Mouse (Mus musculus): ENCODE measurements around the gene Mre11a. TPM values are rescaled to one million over a fixed set of nuclear protein-coding genes. Genes with fewer than 3 reads are reported as not detected.

The Mre11a gene
- polyA plus RNA-seq, 1 experiment, result 13.8 TPM

GRCm38 (mm10) chr9:14778341-14778740 is 6.1 kb upstream of the Mre11a start:
- 89% methylated on average over 13 of the region's 13 CpGs for WGBS
- Histone ChIP-seq H3K4me1 (ENCODE audit: control insufficient read depth, insufficient read depth, low read length) (no peaks in the 10 kb centered on the region), H3K27ac (ENCODE audit: control insufficient read depth, insufficient read depth, low read depth, low read length, poor library complexity) (no peak overlapping the region), H3K4me3 (replicated peaks; ENCODE audit: control insufficient read depth, low read depth, low read length) (no peak overlapping the region)
- TF ChIP-seq POLR2A (IDR thresholded peaks at IDR 0.05; ENCODE audit: borderline replicate concordance, control insufficient read depth, low read depth, low read length), result no peak
- no peak for TF ChIP-seq CTCF (IDR thresholded peaks at IDR 0.05; ENCODE audit: control insufficient read depth, insufficient read depth, low read length)

- Histone ChIP-seq H3K4me3 (replicated peaks; ENCODE audit: control insufficient read depth, low read depth, low read length) (no peak overlapping the region), H3K27ac (ENCODE audit: control insufficient read depth, insufficient read depth, low read depth, low read length, poor library complexity) (no peak overlapping the region), H3K4me1 (ENCODE audit: control insufficient read depth, insufficient read depth, low read length) (no peaks in the 10 kb centered on the region)
- WGBS, result 91% methylated on average over 6 of the region's 6 CpGs
- no peak for TF ChIP-seq POLR2A (IDR thresholded peaks at IDR 0.05; ENCODE audit: borderline replicate concordance, control insufficient read depth, low read depth, low read length)
- no peak for TF ChIP-seq CTCF (IDR thresholded peaks at IDR 0.05; ENCODE audit: control insufficient read depth, insufficient read depth, low read length)
Observed at GRCm38 (mm10) chr9:14787356-14787755, 2.9 kb downstream of the Mre11a start.

GRCm38 (mm10) chr9:14805714-14806113 is 21.3 kb downstream of the Mre11a start:
- WGBS, result 55% methylated on average over 2 of the region's 2 CpGs
- Histone ChIP-seq H3K27ac (ENCODE audit: control insufficient read depth, insufficient read depth, low read depth, low read length, poor library complexity) (no peak overlapping the region), H3K4me3 (replicated peaks; ENCODE audit: control insufficient read depth, low read depth, low read length) (no peak overlapping the region), H3K4me1 (ENCODE audit: control insufficient read depth, insufficient read depth, low read length) (no peaks in the 10 kb centered on the region)
- no peak for TF ChIP-seq POLR2A (IDR thresholded peaks at IDR 0.05; ENCODE audit: borderline replicate concordance, control insufficient read depth, low read depth, low read length)

- H3K4me3 ChIP-seq (replicated peaks; ENCODE audit: control insufficient read depth, low read depth, low read length), result no peak overlapping the region
- H3K27ac ChIP-seq (ENCODE audit: control insufficient read depth, insufficient read depth, low read depth, low read length, poor library complexity), result no peak overlapping the region
- 91% methylated on average over 1 of the region's 1 CpGs for WGBS
- no peaks in the 10 kb centered on the region for H3K4me1 ChIP-seq (ENCODE audit: control insufficient read depth, insufficient read depth, low read length)
- TF ChIP-seq POLR2A (IDR thresholded peaks at IDR 0.05; ENCODE audit: borderline replicate concordance, control insufficient read depth, low read depth, low read length) (no peak), CTCF (IDR thresholded peaks at IDR 0.05; ENCODE audit: control insufficient read depth, insufficient read depth, low read length) (no peak)
Observed at GRCm38 (mm10) chr9:14806786-14807185, 22.3 kb downstream of the Mre11a start.

- 92% methylated on average over 5 of the region's 5 CpGs for whole genome bisulfite sequencing
- Histone ChIP-seq H3K27ac (ENCODE audit: control insufficient read depth, insufficient read depth, low read depth, low read length, poor library complexity) (no peak overlapping the region), H3K4me3 (replicated peaks; ENCODE audit: control insufficient read depth, low read depth, low read length) (no peak overlapping the region), H3K4me1 (ENCODE audit: control insufficient read depth, insufficient read depth, low read length) (no peaks in the 10 kb centered on the region)
- TF ChIP-seq POLR2A (IDR thresholded peaks at IDR 0.05; ENCODE audit: borderline replicate concordance, control insufficient read depth, low read depth, low read length) (no peak), CTCF (IDR thresholded peaks at IDR 0.05; ENCODE audit: control insufficient read depth, insufficient read depth, low read length) (no peak)
Observed at GRCm38 (mm10) chr9:14810111-14810510, 25.7 kb downstream of the Mre11a start.

GRCm38 (mm10) chr9:14821396-14821795 is 36.9 kb downstream of the Mre11a start:
- TF ChIP-seq POLR2A (IDR thresholded peaks at IDR 0.05; ENCODE audit: borderline replicate concordance, control insufficient read depth, low read depth, low read length) (no peak), CTCF (IDR thresholded peaks at IDR 0.05; ENCODE audit: control insufficient read depth, insufficient read depth, low read length) (no peak)
- Histone ChIP-seq H3K27ac (ENCODE audit: control insufficient read depth, insufficient read depth, low read depth, low read length, poor library complexity) (no peak overlapping the region), H3K4me3 (replicated peaks; ENCODE audit: control insufficient read depth, low read depth, low read length) (no peak overlapping the region), H3K4me1 (ENCODE audit: control insufficient read depth, insufficient read depth, low read length) (no peaks in the 10 kb centered on the region)

GRCm38 (mm10) chr9:14824840-14825239 is 40.4 kb downstream of the Mre11a start:
- H3K27ac ChIP-seq (ENCODE audit: control insufficient read depth, insufficient read depth, low read depth, low read length, poor library complexity), result no peak overlapping the region
- no peaks in the 10 kb centered on the region for H3K4me1 ChIP-seq (ENCODE audit: control insufficient read depth, insufficient read depth, low read length)
- H3K4me3 ChIP-seq (replicated peaks; ENCODE audit: control insufficient read depth, low read depth, low read length), result no peak overlapping the region
- 89% methylated on average over 5 of the region's 5 CpGs for WGBS
- no peak for TF ChIP-seq POLR2A (IDR thresholded peaks at IDR 0.05; ENCODE audit: borderline replicate concordance, control insufficient read depth, low read depth, low read length)

- H3K27ac ChIP-seq (ENCODE audit: control insufficient read depth, insufficient read depth, low read depth, low read length, poor library complexity), result no peak overlapping the region
- no peaks in the 10 kb centered on the region for H3K4me1 ChIP-seq (ENCODE audit: control insufficient read depth, insufficient read depth, low read length)
- TF ChIP-seq POLR2A (IDR thresholded peaks at IDR 0.05; ENCODE audit: borderline replicate concordance, control insufficient read depth, low read depth, low read length) (no peak), CTCF (IDR thresholded peaks at IDR 0.05; ENCODE audit: control insufficient read depth, insufficient read depth, low read length) (no peak)
- H3K4me3 ChIP-seq (replicated peaks; ENCODE audit: control insufficient read depth, low read depth, low read length), result no peak overlapping the region
- 83% methylated on average over 2 of the region's 2 CpGs for WGBS
Observed at GRCm38 (mm10) chr9:14827875-14828274, 43.4 kb downstream of the Mre11a start.

GRCm38 (mm10) chr9:14832046-14832445 is 47.6 kb downstream of the Mre11a start:
- H3K4me3 ChIP-seq (replicated peaks; ENCODE audit: control insufficient read depth, low read depth, low read length), result no peak overlapping the region
- peak; percentile 71 for TF ChIP-seq CTCF (IDR thresholded peaks at IDR 0.05; ENCODE audit: control insufficient read depth, insufficient read depth, low read length)
- no peak for TF ChIP-seq POLR2A (IDR thresholded peaks at IDR 0.05; ENCODE audit: borderline replicate concordance, control insufficient read depth, low read depth, low read length)
- WGBS, result 75% methylated on average over 5 of the region's 5 CpGs
- H3K27ac ChIP-seq (ENCODE audit: control insufficient read depth, insufficient read depth, low read depth, low read length, poor library complexity), result no peak overlapping the region
- peaks cover 1% of the 10 kb centered on the region; the same call in 1 of the 2 replicates for H3K4me1 ChIP-seq (ENCODE audit: control insufficient read depth, insufficient read depth, low read length)
